Mouse (Mus musculus) neural tube, embryonic 15.5 days (tissue): ENCODE measurements around the gene Npnt. TPM values are rescaled to one million over a fixed set of nuclear protein-coding genes. Genes with fewer than 3 reads are reported as not detected.

Source experiments
- ATAC-seq: fragments of 200-750 bp; cut with Nextera tagmentation; 2 replicates; pipeline ENCODE4 v1.8.0; 2017; ENCODE audit warnings: mild to moderate bottlenecking, moderate TSS enrichment, moderate library complexity; ENCODE audit not compliant: low FRiP score
- H3K27ac ChIP-seq: fragments of 300-500 bp; sonication (generic); replicated peaks from 2 replicates; pipeline ENCODE4 v1.5.1; 2015; ENCODE audit warnings: mild to moderate bottlenecking, inconsistent platforms
- H3K27me3 ChIP-seq: fragments of 300-500 bp; sonication (generic); replicated peaks from 2 replicates; pipeline ENCODE4 v1.6.1; 2015; ENCODE audit warnings: inconsistent platforms
- H3K36me3 ChIP-seq: fragments of 300-500 bp; sonication (generic); 2 replicates; pipeline ENCODE4 v1.6.1; 2015; ENCODE audit warnings: inconsistent platforms
- H3K4me1 ChIP-seq: fragments of 300-500 bp; sonication (generic); 2 replicates; pipeline ENCODE4 v1.6.1; 2015; ENCODE audit warnings: inconsistent platforms
- H3K4me2 ChIP-seq: fragments of 300-500 bp; sonication (generic); 2 replicates; pipeline ENCODE4 v1.6.1; 2015; ENCODE audit warnings: inconsistent platforms, mild to moderate bottlenecking, moderate library complexity
- H3K4me3 ChIP-seq: fragments of 300-500 bp; sonication (generic); replicated peaks from 2 replicates; pipeline ENCODE4 v1.5.1; 2015; ENCODE audit warnings: mild to moderate bottlenecking, inconsistent platforms
- H3K9ac ChIP-seq: fragments of 300-500 bp; sonication (generic); replicated peaks from 2 replicates; pipeline ENCODE4 v1.6.1; 2015; ENCODE audit warnings: mild to moderate bottlenecking, inconsistent platforms
- H3K9me3 ChIP-seq: fragments of 300-500 bp; sonication (generic); replicated peaks from 2 replicates; pipeline ENCODE4 v1.6.1; 2016; ENCODE audit warnings: inconsistent platforms
- WGBS: fragments of 180-500 bp; shearing (Covaris S2); methylation state at CpG from one replicate; pipeline ENCODE4 v1.1.7; 2015; ENCODE audit warnings: mixed read lengths; 5-methylcytosine and 5-hydroxymethylcytosine counted together
- polyA plus RNA-seq: library from polyadenylated mRNA; unstranded; fragments of >200 nt; fragmentation: Nextera tagmentation; extraction: Ambion mirVana; gene quantifications from 2 replicates; pipeline ENCODE4 v1.2.1, GENCODE M21; 2015

The Npnt gene
- polyA plus RNA-seq, 1 experiment from 2014 or later, result 14.6 TPM

DNA sequence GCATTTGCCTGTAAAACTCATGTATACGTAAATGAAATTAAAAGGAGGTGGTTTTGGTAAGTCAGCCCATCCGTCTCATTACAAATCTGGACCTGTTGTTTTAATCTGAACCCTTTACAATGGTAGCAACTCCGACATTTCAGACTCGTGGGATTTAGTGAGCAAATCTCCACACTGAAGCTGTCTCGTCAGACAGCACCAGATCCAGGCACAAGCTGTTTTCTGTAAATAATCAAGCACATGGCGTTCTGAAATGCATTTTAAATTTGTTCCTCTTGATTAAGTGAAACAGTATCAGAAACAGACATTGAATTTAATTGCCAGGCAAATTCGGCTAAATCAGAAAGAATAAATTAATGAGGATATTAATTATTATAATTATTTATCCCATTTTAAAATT lies 100.4 kb downstream of the Npnt start:
- Histone ChIP-seq H3K4me2 (no peak overlapping the region), H3K9ac (no peak overlapping the region), H3K36me3 (no peaks in the 10 kb centered on the region), H3K9me3 (no peaks in the 10 kb centered on the region), H3K27ac (no peak overlapping the region), H3K27me3 (no peaks in the 10 kb centered on the region), H3K4me3 (no peak overlapping the region), H3K4me1 (no peaks in the 10 kb centered on the region)
- 80% methylated on average over 7 of the region's 7 CpGs for WGBS
- no peak for ATAC-seq

DNA sequence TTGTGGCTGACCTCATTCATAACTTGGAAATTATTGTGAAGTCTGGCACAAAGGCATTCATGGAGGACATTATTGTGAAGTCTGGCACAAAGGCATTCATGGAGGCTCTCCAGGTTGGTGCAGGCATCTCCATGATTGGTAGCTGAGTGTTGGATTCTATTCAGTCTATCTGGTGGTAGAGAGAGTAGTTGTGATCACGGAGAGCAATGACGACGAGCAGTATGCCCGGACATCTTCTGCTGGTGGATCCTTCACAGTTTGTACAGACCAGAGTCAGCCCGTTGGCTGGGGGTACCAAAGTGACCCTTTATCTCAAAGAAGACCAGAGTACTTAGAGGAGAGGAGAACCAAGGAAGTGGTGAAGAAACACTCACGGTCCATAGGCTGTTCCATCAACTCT lies 107.4 kb downstream of the Npnt start:
- no peak overlapping the region for H3K9ac ChIP-seq
- H3K27me3 ChIP-seq, result no peaks in the 10 kb centered on the region
- peaks cover 31% of the 10 kb centered on the region for H3K36me3 ChIP-seq
- WGBS, result 94% methylated on average over 6 of the region's 6 CpGs
- no peak for ATAC-seq
- H3K4me2 ChIP-seq, result no peak overlapping the region
- no peak overlapping the region for H3K4me3 ChIP-seq
- H3K9me3 ChIP-seq, result 0 out of 2 replicates have a peak, but pooled peaks cover 4% of the 10 kb centered on the region
- no peak overlapping the region for H3K27ac ChIP-seq
- H3K4me1 ChIP-seq, result no peaks in the 10 kb centered on the region

DNA sequence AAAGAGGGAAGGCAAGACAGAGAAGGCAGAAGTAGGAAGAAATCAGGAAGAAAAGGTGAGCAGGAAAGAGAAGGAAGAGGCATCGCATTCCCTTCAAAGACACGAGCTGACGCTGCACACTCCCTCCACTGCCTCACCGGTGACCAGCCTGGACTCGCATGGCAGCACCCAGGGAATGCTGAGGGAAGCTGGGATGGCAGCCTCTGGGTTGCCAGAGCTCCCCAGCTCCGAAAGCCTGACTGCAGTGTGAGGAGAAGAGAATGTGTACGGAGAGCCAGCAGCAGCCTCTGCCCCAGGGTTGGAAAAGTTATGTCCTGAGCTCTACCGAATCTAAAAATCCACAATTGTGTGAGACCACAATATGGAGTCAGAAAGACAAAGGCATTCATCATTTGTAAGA lies 110.6 kb downstream of the Npnt start:
- WGBS, result 95% methylated on average over 8 of the region's 8 CpGs
- Histone ChIP-seq H3K4me2 (no peak overlapping the region), H3K4me1 (no peaks in the 10 kb centered on the region), H3K36me3 (peaks cover 35% of the 10 kb centered on the region), H3K4me3 (no peak overlapping the region), H3K9ac (no peak overlapping the region), H3K9me3 (0 out of 2 replicates have a peak, but pooled peaks cover 4% of the 10 kb centered on the region), H3K27ac (no peak overlapping the region), H3K27me3 (no peaks in the 10 kb centered on the region)
- no peak for ATAC-seq

DNA sequence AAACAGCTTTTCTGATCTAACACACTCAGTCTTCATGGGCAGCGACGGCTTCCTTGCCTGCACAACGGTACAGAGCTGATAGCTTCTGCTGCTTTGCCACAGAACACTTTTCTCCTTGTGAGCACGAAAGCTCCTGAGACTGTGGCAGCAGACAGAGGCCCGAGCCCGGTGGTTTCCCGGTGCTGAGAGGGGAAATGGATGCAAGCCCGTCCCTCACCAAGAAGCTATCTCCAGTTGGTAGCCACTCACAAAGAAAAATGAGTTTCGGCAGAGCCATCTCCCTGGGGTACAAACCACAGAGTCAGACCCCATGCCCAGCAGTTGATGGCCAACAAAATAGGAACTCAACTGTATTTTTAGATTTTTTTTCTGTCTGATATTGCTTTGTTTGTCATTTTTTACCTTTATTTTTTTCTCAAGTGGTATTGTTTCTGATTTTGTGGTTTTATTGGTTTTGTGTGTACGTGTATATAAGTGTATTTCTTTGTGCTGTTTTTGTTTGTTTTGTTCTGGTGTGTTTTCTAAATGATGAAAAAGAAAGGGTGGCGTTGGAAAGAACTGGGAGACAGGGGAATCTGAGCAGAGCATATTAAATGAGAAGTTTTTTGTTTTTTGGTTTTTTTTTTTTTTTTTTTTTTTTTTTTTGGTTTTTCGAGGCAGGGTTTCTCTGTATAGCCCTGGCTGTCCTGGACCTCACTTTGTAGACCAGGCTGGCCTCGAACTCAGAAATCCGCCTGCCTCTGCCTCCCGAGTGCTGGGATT lies 111.3 kb downstream of the Npnt start:
- Histone ChIP-seq H3K4me1 (no peaks in the 10 kb centered on the region), H3K27me3 (no peaks in the 10 kb centered on the region), H3K4me2 (no peak overlapping the region), H3K9ac (no peak overlapping the region), H3K27ac (no peak overlapping the region), H3K4me3 (no peak overlapping the region), H3K9me3 (0 out of 2 replicates have a peak, but pooled peaks cover 4% of the 10 kb centered on the region), H3K36me3 (peaks cover 38% of the 10 kb centered on the region)
- no peak for ATAC-seq
- WGBS, result 95% methylated on average over 15 of the region's 15 CpGs

DNA sequence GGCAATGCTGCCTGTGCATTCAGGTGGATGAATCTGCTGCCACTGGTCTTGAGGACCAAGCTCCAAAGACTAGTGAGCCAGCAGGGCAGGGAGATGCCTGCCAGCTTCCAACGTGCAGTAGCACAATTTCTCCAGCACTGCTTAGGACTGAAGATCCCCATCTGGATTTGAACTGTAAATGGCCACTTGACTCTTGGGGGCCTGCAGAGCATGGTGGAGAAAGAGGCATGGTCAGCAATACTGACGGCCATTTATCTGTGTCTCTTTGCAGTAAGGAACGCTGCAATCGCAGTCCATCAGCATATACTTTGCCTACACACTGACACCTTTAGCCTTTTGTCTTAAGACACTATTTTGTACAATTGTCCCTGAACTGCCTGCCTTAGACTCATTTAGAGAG lies 113.0 kb downstream of the Npnt start:
- 92% methylated on average over 4 of the region's 4 CpGs for WGBS
- H3K36me3 ChIP-seq, result peaks cover 32% of the 10 kb centered on the region
- no peak overlapping the region for H3K27ac ChIP-seq
- no peak overlapping the region for H3K4me2 ChIP-seq
- H3K27me3 ChIP-seq, result no peaks in the 10 kb centered on the region
- no peak for ATAC-seq
- H3K9ac ChIP-seq, result no peak overlapping the region
- no peak overlapping the region for H3K4me3 ChIP-seq
- 0 out of 2 replicates have a peak, but pooled peaks cover 4% of the 10 kb centered on the region for H3K9me3 ChIP-seq
- no peaks in the 10 kb centered on the region for H3K4me1 ChIP-seq

DNA sequence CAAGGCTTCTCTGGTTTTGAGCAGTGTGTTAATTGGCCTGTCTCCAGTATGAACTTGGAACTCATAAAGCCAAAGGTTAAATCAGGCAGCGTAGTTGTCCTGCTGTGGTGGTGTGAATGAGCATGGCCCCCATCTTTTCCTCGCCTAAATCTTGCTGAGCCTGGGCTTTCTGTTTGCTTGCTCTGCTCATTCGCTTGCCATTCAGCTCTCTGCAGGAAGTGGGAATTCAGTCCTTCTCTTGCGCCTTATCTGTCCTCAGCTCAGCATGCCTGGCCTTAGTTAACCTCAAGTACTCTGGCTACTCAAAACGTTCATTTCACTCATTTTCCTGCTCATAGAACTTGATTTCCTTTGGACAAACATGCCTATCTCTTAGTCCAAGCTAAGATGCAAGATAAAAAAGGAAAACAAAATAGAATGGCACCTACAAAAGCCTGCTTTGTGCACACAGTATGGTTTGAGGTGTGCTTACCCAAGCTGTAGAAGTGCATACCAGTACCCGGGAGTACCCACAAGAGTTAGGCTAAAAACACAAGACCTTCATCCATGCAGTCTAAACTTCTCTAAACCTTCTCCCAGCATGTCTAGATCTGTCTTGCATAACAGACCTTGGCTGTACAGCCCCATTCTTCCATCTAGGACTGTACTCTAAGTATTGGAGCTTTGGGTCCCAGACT lies 114.8 kb downstream of the Npnt start:
- Histone ChIP-seq H3K4me1 (no peaks in the 10 kb centered on the region), H3K9me3 (0 out of 2 replicates have a peak, but pooled peaks cover 4% of the 10 kb centered on the region), H3K4me2 (no peak overlapping the region), H3K27ac (no peak overlapping the region), H3K4me3 (no peak overlapping the region), H3K27me3 (no peaks in the 10 kb centered on the region), H3K9ac (no peak overlapping the region), H3K36me3 (peaks cover 25% of the 10 kb centered on the region)
- 89% methylated on average over 6 of the region's 6 CpGs for WGBS
- no peak for ATAC-seq

Other genes starting within 250 kb of the Npnt start
- gene Ints12, start 141.5 kb upstream of the Npnt start, polyA plus RNA-seq, result 13.7 and 17.6 TPM in 2 replicates
- gene Gstcd, start 141.7 kb upstream of the Npnt start, polyA plus RNA-seq, result 2.9 and 4.2 TPM in 2 replicates